Mouse (Mus musculus) olfactory bulb, adult 2 months (tissue): ENCODE results near the gene Rhebl1.

Experiments used
- CTCF ChIP-seq: fragments of 200-500 bp; IDR thresholded peaks from 2 replicates; pipeline ENCODE4 v1.5.1; 2012; ENCODE audit warnings: low read depth, mild to moderate bottlenecking, low read length, moderate library complexity; ENCODE audit not compliant: insufficient read depth
- POLR2A ChIP-seq: fragments of 200-500 bp; IDR thresholded peaks from 2 replicates; pipeline ENCODE4 v1.6.1; 2012; ENCODE audit warnings: mild to moderate bottlenecking, low read depth, low read length, moderate library complexity; ENCODE audit not compliant: insufficient read depth

GRCm38 (mm10) chr15:98849956-98850600 is 44.3 kb downstream of the Rhebl1 start:
- TF ChIP-seq CTCF, result no peak
- no peak for TF ChIP-seq POLR2A
